Mouse (Mus musculus) stomach, embryonic 16.5 days (tissue): ENCODE data around the gene Tmem109. TPM values are rescaled to one million over a fixed set of nuclear protein-coding genes. Genes with fewer than 3 reads are reported as not detected.

Source experiments
- ATAC-seq: fragments of 200-750 bp; cut with Nextera tagmentation; 2 replicates; pipeline ENCODE4 v1.8.0; 2017; ENCODE audit warnings: moderate number of reproducible peaks, moderate TSS enrichment; ENCODE audit not compliant: insufficient read depth, low FRiP score
- H3K27ac ChIP-seq: fragments of 300-500 bp; sonication (generic); 2 replicates; pipeline ENCODE4 v1.5.1; 2014; ENCODE audit warnings: low read length
- H3K27me3 ChIP-seq: fragments of 300-500 bp; sonication (generic); 2 replicates; pipeline ENCODE4 v1.6.1; 2014; ENCODE audit warnings: low read length, control low read depth, mixed read lengths; ENCODE audit not compliant: control insufficient read depth, insufficient read depth
- H3K36me3 ChIP-seq: fragments of 300-500 bp; sonication (generic); 2 replicates; pipeline ENCODE4 v1.6.1; 2014; ENCODE audit warnings: low read length; ENCODE audit not compliant: control insufficient read depth, insufficient read depth
- H3K4me1 ChIP-seq: fragments of 300-500 bp; sonication (generic); 2 replicates; pipeline ENCODE4 v1.6.1; 2014; ENCODE audit warnings: low read length, control low read depth, mixed read lengths; ENCODE audit not compliant: control insufficient read depth, insufficient read depth
- H3K4me2 ChIP-seq: fragments of 300-500 bp; sonication (generic); 2 replicates; pipeline ENCODE4 v1.6.1; 2014; ENCODE audit warnings: low read depth, low read length, mixed read lengths
- H3K4me3 ChIP-seq: fragments of 300-500 bp; sonication (generic); replicated peaks from 2 replicates; pipeline ENCODE4 v1.5.1; 2014; ENCODE audit warnings: mild to moderate bottlenecking, low read length
- H3K9ac ChIP-seq: fragments of 300-500 bp; sonication (generic); 2 replicates; pipeline ENCODE4 v1.6.1; 2014; ENCODE audit warnings: low read length
- H3K9me3 ChIP-seq: fragments of 300-500 bp; sonication (generic); replicated peaks from 2 replicates; pipeline ENCODE4 v1.6.1; 2016; ENCODE audit warnings: low read length, control low read depth; ENCODE audit not compliant: control insufficient read depth
- WGBS: fragments of 180-500 bp; shearing (Covaris S2); extraction: QIAGEN DNeasy Blood & Tissue Kit; methylation state at CpG from one replicate; pipeline ENCODE4 v1.1.7; 2014; 5-methylcytosine and 5-hydroxymethylcytosine counted together
- polyA plus RNA-seq: library from polyadenylated mRNA; unstranded; fragments of >200 nt; fragmentation: Nextera tagmentation; extraction: Ambion mirVana; gene quantifications from 2 replicates; pipeline ENCODE4 v1.2.1, GENCODE M21; 2015

Tmem109 gene
- polyA plus RNA-seq, 1 experiment from 2014 or later: 147 TPM

DNA sequence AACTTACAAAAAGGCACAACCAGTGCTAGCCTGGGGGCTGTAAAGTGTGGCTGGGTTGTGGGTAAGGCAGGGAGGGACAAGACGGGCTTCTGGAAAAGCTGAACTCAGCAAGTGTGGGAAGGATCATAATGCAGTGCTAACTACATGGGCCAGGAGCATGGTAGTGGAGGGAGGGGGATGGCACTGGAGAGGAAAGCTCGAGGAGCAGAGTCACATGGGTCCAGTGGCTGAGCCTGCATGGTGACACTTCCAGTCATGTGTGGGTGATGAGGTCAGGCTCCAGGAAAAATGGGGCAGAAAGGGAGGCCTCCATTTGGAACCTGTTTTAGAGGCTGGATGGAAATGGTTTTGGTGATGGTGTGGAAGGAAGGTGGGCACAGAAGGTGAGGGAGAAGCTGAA is 25.3 kb downstream of the Tmem109 start:
- Histone ChIP-seq H3K27ac (no peak overlapping the region), H3K4me1 (no peaks in the 10 kb centered on the region), H3K4me2 (no peak overlapping the region), H3K9me3 (no peaks in the 10 kb centered on the region), H3K9ac (no peak overlapping the region), H3K4me3 (no peak overlapping the region), H3K36me3 (peaks cover 17% of the 10 kb centered on the region; the same call in 1 of the 2 replicates), H3K27me3 (no peaks in the 10 kb centered on the region)
- no peak for ATAC-seq
- WGBS: 42% methylated on average over 2 of the region's 2 CpGs

DNA sequence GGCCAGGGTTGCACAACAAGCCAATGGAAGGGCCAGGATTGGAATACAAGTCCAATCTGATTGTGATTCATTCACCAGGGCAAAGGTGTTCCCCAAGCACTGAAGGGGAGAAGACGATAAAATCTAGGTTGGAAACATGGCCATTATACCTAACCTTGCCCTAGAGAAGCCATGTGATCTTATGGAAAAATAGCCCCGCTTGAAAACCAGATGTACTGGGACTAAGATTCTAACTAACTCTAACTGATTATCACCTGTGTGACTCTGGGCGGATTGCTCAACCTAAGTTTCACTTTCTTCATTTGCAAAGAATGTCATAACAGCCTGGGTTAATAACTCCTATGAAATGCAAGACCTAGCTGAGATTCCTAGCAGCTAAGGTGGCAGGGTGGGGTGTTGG is 26.4 kb downstream of the Tmem109 start:
- H3K9ac ChIP-seq: no peak overlapping the region
- no peaks in the 10 kb centered on the region for H3K4me1 ChIP-seq
- H3K4me3 ChIP-seq: no peak overlapping the region
- no peaks in the 10 kb centered on the region for H3K27me3 ChIP-seq
- peaks cover 15% of the 10 kb centered on the region; the same call in 1 of the 2 replicates for H3K36me3 ChIP-seq
- no peak overlapping the region for H3K27ac ChIP-seq
- H3K4me2 ChIP-seq: no peak overlapping the region
- H3K9me3 ChIP-seq: no peaks in the 10 kb centered on the region
- 78% methylated on average over 3 of the region's 3 CpGs for WGBS
- no peak for ATAC-seq

DNA sequence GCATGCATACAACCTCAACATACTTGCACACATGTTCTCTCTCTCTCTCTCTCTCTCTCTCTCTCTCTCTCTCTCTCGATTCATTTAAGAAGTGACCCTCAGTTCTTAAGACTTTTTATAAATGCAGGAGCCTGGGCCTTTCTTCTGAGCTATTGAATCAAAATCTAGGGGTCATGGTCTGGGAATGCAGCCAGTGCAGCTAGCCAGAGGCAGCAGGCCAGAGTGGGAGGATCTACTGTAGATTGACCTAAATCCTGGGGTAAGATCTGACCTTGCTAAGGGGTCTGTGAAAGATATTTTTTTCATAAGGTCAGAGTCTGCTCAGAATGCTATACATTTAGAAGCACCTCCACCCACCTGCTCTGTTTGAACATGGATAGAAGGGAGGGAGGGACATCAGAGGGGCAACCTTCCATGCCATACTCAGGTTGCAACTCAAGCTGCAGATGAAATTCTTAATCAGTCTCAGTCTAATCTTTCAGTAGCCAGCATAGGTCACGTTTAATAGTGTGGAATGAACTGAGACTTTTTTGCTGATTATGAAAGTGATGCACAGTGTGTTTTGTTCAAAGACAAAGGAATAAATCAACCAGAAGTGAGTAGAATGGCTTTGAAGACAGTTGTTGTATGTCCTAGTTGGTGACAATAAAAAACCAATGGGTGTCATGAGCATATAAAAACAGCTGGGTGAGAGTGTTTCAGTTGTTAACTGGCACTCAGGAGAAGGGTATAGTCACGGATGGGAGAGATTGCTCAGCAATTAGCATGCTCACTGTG is 34.3 kb downstream of the Tmem109 start:
- H3K9ac ChIP-seq: no peak overlapping the region
- no peak overlapping the region for H3K4me2 ChIP-seq
- peaks cover 4% of the 10 kb centered on the region; the same call in 1 of the 2 replicates for H3K4me1 ChIP-seq
- no peaks in the 10 kb centered on the region for H3K27me3 ChIP-seq
- no peak for ATAC-seq
- H3K4me3 ChIP-seq: no peak overlapping the region
- H3K9me3 ChIP-seq: no peaks in the 10 kb centered on the region
- WGBS: 53% methylated on average over 3 of the region's 3 CpGs
- H3K27ac ChIP-seq: no peak overlapping the region
- H3K36me3 ChIP-seq: no peaks in the 10 kb centered on the region

DNA sequence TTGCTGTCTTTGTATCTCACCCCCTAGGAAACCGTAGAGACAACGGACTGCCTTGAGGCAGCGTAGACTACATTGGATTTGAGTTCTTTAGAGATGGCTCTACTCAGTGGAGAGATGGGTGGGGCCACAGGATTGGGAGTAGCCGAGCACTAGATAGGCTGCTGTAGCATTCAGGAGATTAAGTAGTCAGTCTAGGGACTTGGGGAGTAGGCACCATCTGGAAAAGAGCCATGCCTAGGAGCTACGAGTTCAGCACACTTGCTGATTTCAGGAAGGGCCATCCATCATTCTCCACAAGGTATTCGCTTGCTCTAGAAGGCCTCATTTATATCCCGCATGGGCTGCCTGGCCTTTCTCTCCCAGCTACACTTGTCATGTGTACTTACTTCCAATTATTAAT is 35.7 kb downstream of the Tmem109 start:
- Histone ChIP-seq H3K4me2 (no peak overlapping the region), H3K4me3 (no peak overlapping the region), H3K9ac (no peak overlapping the region), H3K36me3 (no peaks in the 10 kb centered on the region), H3K27ac (no peak overlapping the region), H3K27me3 (no peaks in the 10 kb centered on the region), H3K9me3 (no peaks in the 10 kb centered on the region), H3K4me1 (peaks cover 4% of the 10 kb centered on the region; the same call in 1 of the 2 replicates)
- ATAC-seq: no peak
- 61% methylated on average over 7 of the region's 7 CpGs for WGBS

DNA sequence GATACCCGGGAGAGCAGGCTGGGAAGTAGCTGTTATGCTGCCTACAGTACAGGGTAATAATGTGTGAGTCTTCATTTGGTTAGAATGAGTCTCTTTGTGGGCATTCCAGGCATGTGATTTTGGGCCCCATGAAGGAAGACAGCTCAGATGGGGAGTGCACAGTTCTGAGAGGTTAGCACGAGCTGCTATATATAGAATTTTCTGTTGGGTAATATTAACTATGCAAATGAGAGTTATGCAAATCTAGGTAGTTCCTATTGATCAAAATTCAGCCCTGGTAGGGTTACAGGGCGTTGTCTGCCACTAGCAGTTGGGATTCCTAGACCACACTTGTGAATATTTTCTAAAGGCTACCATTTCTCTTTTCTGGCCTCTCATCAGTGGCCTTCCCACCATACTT is 36.3 kb downstream of the Tmem109 start:
- Histone ChIP-seq H3K4me1 (peaks cover 4% of the 10 kb centered on the region; the same call in 1 of the 2 replicates), H3K36me3 (no peaks in the 10 kb centered on the region), H3K9me3 (no peaks in the 10 kb centered on the region), H3K4me3 (no peak overlapping the region), H3K9ac (no peak overlapping the region), H3K27ac (no peak overlapping the region), H3K27me3 (no peaks in the 10 kb centered on the region), H3K4me2 (no peak overlapping the region)
- 86% methylated on average over 3 of the region's 3 CpGs for WGBS
- ATAC-seq: no peak

DNA sequence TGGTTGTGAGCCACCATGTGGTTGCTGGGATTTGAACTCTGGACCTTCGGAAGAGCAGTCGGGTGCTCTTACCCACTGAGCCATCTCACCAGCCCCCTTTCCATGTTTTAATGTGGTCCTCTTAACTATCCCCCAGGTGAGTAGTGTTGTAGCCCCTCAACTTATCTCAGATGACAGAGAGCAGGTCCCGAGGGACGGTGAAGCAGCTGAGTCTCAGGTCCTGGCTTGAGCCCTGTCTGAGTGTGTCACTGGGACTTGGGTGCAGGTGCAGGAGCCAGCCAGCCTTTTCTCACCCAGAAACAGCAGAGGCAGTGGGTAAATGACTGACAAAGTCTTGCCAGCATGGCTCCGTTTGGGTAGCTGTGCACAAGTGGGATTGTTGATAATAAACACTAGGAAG is 37.6 kb downstream of the Tmem109 start:
- no peak overlapping the region for H3K27ac ChIP-seq
- H3K27me3 ChIP-seq: no peaks in the 10 kb centered on the region
- no peak overlapping the region for H3K4me3 ChIP-seq
- H3K4me2 ChIP-seq: no peak overlapping the region
- H3K9me3 ChIP-seq: no peaks in the 10 kb centered on the region
- no peaks in the 10 kb centered on the region for H3K36me3 ChIP-seq
- H3K4me1 ChIP-seq: peaks cover 4% of the 10 kb centered on the region; the same call in 1 of the 2 replicates
- H3K9ac ChIP-seq: no peak overlapping the region
- WGBS: 89% methylated on average over 5 of the region's 5 CpGs
- ATAC-seq: no peak

DNA sequence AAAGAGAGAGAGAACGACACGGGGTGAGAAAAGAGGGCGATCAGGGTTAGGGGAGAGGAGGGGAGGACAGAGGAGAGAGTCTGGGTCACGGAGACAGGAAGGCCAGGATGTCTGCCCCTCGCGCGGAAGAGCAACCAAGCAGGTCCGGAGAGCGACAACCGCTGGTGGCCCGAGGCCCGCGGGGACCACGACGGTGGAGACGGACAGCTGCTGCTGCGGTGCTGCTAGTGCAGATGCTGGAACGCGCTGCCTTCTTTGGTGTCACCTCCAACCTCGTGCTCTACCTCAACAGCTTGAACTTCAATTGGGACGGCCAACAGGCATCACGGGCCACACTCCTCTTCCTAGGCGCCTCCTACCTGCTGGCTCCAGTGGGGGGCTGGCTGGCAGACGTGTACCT is 38.9 kb downstream of the Tmem109 start:
- no peaks in the 10 kb centered on the region for H3K36me3 ChIP-seq
- H3K27me3 ChIP-seq: no peaks in the 10 kb centered on the region
- H3K27ac ChIP-seq: no peak overlapping the region
- no peak for ATAC-seq
- H3K4me2 ChIP-seq: no peak overlapping the region
- H3K9ac ChIP-seq: no peak overlapping the region; the same call in 1 of the 2 replicates
- H3K9me3 ChIP-seq: no peaks in the 10 kb centered on the region
- peaks cover 4% of the 10 kb centered on the region; the same call in 1 of the 2 replicates for H3K4me1 ChIP-seq
- H3K4me3 ChIP-seq: no peak overlapping the region
- WGBS: 51% methylated on average over 24 of the region's 24 CpGs

DNA sequence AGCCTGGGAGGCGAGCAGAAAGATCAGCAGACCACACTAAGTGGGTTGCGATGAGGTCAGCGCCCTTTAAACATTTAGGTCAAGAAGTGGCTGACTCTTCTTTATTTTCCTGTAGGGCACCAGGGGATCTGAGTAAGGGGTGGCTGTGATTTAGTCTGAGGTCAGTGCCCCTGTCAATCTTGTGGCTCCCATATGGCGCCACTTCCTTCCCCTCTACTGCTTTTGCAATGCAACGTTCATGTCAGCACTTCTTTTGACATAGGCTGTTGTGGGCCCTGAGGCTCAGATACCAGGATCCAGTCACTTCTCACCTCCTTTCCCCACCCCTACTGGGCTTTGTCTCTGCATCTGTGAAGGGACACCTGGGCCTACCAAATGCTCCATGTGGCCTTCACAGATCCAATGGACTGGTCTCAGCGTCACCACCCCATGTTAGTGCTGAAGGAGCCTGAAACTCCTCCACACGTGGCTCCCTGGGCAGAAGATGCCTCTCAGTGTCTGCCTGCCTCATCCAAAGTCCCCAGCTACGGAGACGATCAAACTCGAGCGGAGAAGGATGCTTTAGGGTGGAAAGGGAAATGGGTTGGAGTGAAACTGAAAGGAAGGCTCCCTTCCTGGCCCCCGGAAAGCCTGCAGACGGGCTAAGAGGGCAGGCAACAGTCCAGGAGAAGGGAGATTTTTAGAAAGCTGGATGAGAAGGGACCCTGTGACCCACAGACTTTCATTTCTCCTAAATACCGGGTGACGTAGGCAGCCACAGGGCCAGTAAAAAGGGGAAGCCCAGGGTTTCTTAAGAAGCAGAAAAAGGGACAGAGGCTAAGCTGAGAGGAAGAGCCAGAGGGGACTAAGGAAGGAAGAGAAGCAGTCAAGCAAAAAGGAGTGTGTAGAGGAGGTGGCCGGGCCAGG is 39.8 kb downstream of the Tmem109 start:
- H3K27ac ChIP-seq: peak overlapping the region; percentile 17
- 0 out of 2 replicates have a peak overlapping the region, but pooled peaks have one; percentile 3 for H3K4me2 ChIP-seq

More for the DNA sequence above, 39.8 kb downstream of the Tmem109 start:
- Histone ChIP-seq H3K9ac (0 out of 2 replicates have a peak overlapping the region, but pooled peaks have one; percentile 35), H3K9me3 (no peaks in the 10 kb centered on the region), H3K36me3 (no peaks in the 10 kb centered on the region), H3K4me1 (peaks cover 4% of the 10 kb centered on the region; the same call in 1 of the 2 replicates), H3K4me3 (no peak overlapping the region), H3K27me3 (no peaks in the 10 kb centered on the region)
- peak; percentile 13; the same call in 1 of the 2 replicates for ATAC-seq
- 53% methylated on average over 16 of the region's 16 CpGs for WGBS
